Mouse (Mus musculus) adrenal gland, postnatal 14 days (tissue): ENCODE results near the gene Crabp1. TPM values are rescaled to one million over a fixed set of nuclear protein-coding genes. Genes with fewer than 3 reads are reported as not detected.

ENCODE experiments used
- DNase-seq: peaks from one replicate; pipeline ENCODE4 v3.0.0; 2021; ENCODE audit warnings: mixed read lengths
- total RNA-seq: library from RNA; stranded (reverse); gene quantifications from 2 replicates; pipeline ENCODE4 v1.2.3, GENCODE M21; 2021

Gene Crabp1
- total RNA-seq, 1 experiment from 2014 or later: 8.2 TPM

GRCm38 (mm10) chr9:54770140-54770780 lies 5.7 kb downstream of the Crabp1 start:
- DNase-seq: no peak

GRCm38 (mm10) chr9:54776451-54776982 lies 12.0 kb downstream of the Crabp1 start:
- no peak for DNase-seq

GRCm38 (mm10) chr9:54779280-54779679 lies 14.7 kb downstream of the Crabp1 start:
- DNase-seq: no peak

- DNase-seq: no peak
Measured at GRCm38 (mm10) chr9:54782504-54782903, 18.0 kb downstream of the Crabp1 start.

GRCm38 (mm10) chr9:54784003-54784402 lies 19.5 kb downstream of the Crabp1 start:
- peak; percentile 6 for DNase-seq

- no peak for DNase-seq
Measured at GRCm38 (mm10) chr9:54785215-54785614, 20.7 kb downstream of the Crabp1 start.

GRCm38 (mm10) chr9:54786083-54786482 lies 21.5 kb downstream of the Crabp1 start:
- DNase-seq: no peak

GRCm38 (mm10) chr9:54787760-54788159 lies 23.2 kb downstream of the Crabp1 start:
- DNase-seq: peak; percentile 17

GRCm38 (mm10) chr9:54790271-54790670 lies 25.7 kb downstream of the Crabp1 start:
- DNase-seq: no peak

- DNase-seq: no peak
Measured at GRCm38 (mm10) chr9:54801460-54801961, 37.0 kb downstream of the Crabp1 start.

- DNase-seq: no peak
Measured at GRCm38 (mm10) chr9:54802749-54803679, 38.5 kb downstream of the Crabp1 start.

GRCm38 (mm10) chr9:54804351-54804750 lies 39.8 kb downstream of the Crabp1 start:
- DNase-seq: no peak

- DNase-seq: peak; percentile 8
Measured at GRCm38 (mm10) chr9:54807761-54808160, 43.2 kb downstream of the Crabp1 start.

GRCm38 (mm10) chr9:54809953-54810352 lies 45.4 kb downstream of the Crabp1 start:
- no peak for DNase-seq

GRCm38 (mm10) chr9:54816508-54817201 lies 52.1 kb downstream of the Crabp1 start:
- DNase-seq: no peak

- DNase-seq: peak; percentile 57
Measured at GRCm38 (mm10) chr9:54821442-54822100, 57.0 kb downstream of the Crabp1 start.

Other genes starting within 250 kb of the Crabp1 start
- not detected in 2 replicates for gene Sh2d7, start 225.8 kb upstream of the Crabp1 start, total RNA-seq
- 96.9 and 114 TPM in 2 replicates for gene Cib2, start 204.5 kb upstream of the Crabp1 start, total RNA-seq
- 704 and 811 TPM in 2 replicates for gene Idh3a, start 178.4 kb upstream of the Crabp1 start, total RNA-seq
- 68.3 and 86.2 TPM in 2 replicates for gene Acsbg1, start 102.9 kb upstream of the Crabp1 start, total RNA-seq
- gene Dnaja4, start 65.9 kb upstream of the Crabp1 start, total RNA-seq: 15.7 and 18.2 TPM in 2 replicates
- 71.9 and 72.6 TPM in 2 replicates for gene Wdr61, start 30.2 kb upstream of the Crabp1 start, total RNA-seq
- 48.8 and 53.9 TPM in 2 replicates for gene Ireb2, start 99.0 kb downstream of the Crabp1 start, total RNA-seq
- 2.4 and 8.6 TPM in 2 replicates for gene Hykk, start 152.5 kb downstream of the Crabp1 start, total RNA-seq
- gene Psma4, start 186.0 kb downstream of the Crabp1 start, total RNA-seq: 183 and 205 TPM in 2 replicates
- gene AY074887, start 186.2 kb downstream of the Crabp1 start, total RNA-seq: not detected in 2 replicates
- gene Chrna5, start 216.1 kb downstream of the Crabp1 start, total RNA-seq: 0.85 and 1.2 TPM in 2 replicates